Mouse (Mus musculus): Measurements from ENCODE around the gene Btbd35f11. TPM values are rescaled to one million over a fixed set of nuclear protein-coding genes. Genes with fewer than 3 reads are reported as not detected.

Gene Btbd35f11
- polyA plus RNA-seq (2015; fragmentation: Nextera tagmentation; extraction: Ambion mirVana): not detected in 2 replicates

GRCm38 (mm10) chrX:3443590-3443989 lies at the start of gene Btbd35f11:
Btbd35f11 (minus strand) TSS chrX:3443690.

Other genes starting within 250 kb of the Btbd35f11 start
- not detected in 2 replicates for gene Btbd35f24, start 247.9 kb downstream of the Btbd35f11 start, polyA plus RNA-seq (2015; fragmentation: Nextera tagmentation; extraction: Ambion mirVana)